Mouse (Mus musculus): ENCODE results near the gene Zfp750. TPM values are rescaled to one million over a fixed set of nuclear protein-coding genes. Genes with fewer than 3 reads are reported as not detected.

Gene Zfp750
- polyA plus RNA-seq, 1 experiment from 2014 or later: 1.3 TPM

- TF ChIP-seq CTCF (IDR thresholded peaks at IDR 0.05; ENCODE audit: low read depth): no peak
- Histone ChIP-seq H3K4me2 (ENCODE audit: low read length) (no peak overlapping the region), H3K36me3 (ENCODE audit: insufficient read depth, low read length) (0 out of 2 replicates have a peak, but pooled peaks cover 4% of the 10 kb centered on the region), H3K9ac (ENCODE audit: low read depth, low read length) (no peak overlapping the region), H3K9me3 (replicated peaks; ENCODE audit: low read length) (no peaks in the 10 kb centered on the region), H3K4me1 (replicated peaks; ENCODE audit: insufficient read depth, low read length) (0 out of 2 replicates have a peak, but pooled peaks cover 3% of the 10 kb centered on the region), H3K4me3 (replicated peaks; ENCODE audit: low read depth, low read length) (no peak overlapping the region), H3K27ac (no peak overlapping the region), H3K27me3 (ENCODE audit: insufficient read depth, low read length) (no peaks in the 10 kb centered on the region)
- WGBS: 100% methylated on average over 1 of the region's 1 CpGs
- DNase-seq (ENCODE audit: low spot score) (no peak), ATAC-seq (replicated peaks; ENCODE audit: low FRiP score, low read depth) (no peak)
Measured at GRCm38 (mm10) chr11:121557946-121558345, 38.8 kb upstream of the Zfp750 start.

DNA sequence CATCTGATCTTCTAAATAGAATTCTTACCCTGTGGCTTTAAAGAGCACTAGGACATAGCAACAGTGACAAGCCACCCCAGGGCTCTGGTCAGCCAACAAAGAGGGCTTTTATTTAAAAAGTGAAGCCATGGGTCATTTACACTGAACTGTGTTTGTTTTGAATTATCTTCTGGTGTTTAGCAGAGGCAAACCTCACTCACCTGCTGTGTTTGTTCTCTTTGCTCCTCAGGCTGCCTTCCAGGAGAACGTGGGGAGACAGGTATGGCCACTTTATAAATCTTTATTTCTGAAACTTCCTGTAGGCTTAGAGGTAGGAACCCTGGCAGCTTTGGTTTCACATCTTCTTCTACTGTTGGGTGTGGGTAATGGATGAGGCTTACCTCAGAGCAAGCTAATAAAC lies 37.6 kb upstream of the Zfp750 start:
- ATAC-seq (replicated peaks; ENCODE audit: low FRiP score, low read depth): no peak
- no peak overlapping the region for H3K27ac ChIP-seq

DNA sequence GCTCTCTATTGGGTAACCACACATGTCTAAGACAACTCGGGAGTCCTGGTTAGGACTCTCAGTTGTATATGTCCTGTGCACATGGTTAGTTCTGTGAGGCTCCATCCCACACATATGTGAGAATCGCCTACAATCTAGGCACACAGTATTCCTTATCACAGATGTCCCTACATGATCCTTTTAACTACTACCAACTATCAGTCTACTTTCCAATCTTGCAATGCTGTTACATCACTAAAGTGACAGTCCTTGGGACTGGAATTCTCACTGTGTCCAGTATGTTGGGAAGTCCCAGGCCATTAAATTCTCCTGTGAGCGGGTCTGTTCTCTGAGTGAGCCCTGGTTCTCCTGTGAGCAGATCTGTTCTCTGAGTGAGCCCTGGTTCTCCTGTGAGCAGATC lies 34.3 kb upstream of the Zfp750 start:
- no peak for ATAC-seq (replicated peaks; ENCODE audit: low FRiP score, low read depth)
- H3K9me3 ChIP-seq (replicated peaks; ENCODE audit: low read length): no peaks in the 10 kb centered on the region
- 0 out of 2 replicates have a peak, but pooled peaks cover 4% of the 10 kb centered on the region for H3K36me3 ChIP-seq (ENCODE audit: insufficient read depth, low read length)
- WGBS: 86% methylated on average over 3 of the region's 3 CpGs
- H3K4me3 ChIP-seq (replicated peaks; ENCODE audit: low read depth, low read length): no peak overlapping the region
- H3K4me2 ChIP-seq (ENCODE audit: low read length): no peak overlapping the region
- no peaks in the 10 kb centered on the region for H3K27me3 ChIP-seq (ENCODE audit: insufficient read depth, low read length)
- peaks cover 35% of the 10 kb centered on the region for H3K4me1 ChIP-seq (replicated peaks; ENCODE audit: insufficient read depth, low read length)
- H3K9ac ChIP-seq (ENCODE audit: low read depth, low read length): no peak overlapping the region
- 0 out of 2 replicates have a peak overlapping the region, but pooled peaks have one; percentile 25 for H3K27ac ChIP-seq
- DNase-seq (ENCODE audit: low spot score): no peak
- no peak for TF ChIP-seq CTCF (IDR thresholded peaks at IDR 0.05; ENCODE audit: low read depth)

More for the DNA sequence above, 37.6 kb upstream of the Zfp750 start:
- Histone ChIP-seq H3K4me1 (replicated peaks; ENCODE audit: insufficient read depth, low read length) (peaks cover 7% of the 10 kb centered on the region; the same call in 1 of the 2 replicates), H3K4me2 (ENCODE audit: low read length) (no peak overlapping the region), H3K27me3 (ENCODE audit: insufficient read depth, low read length) (no peaks in the 10 kb centered on the region), H3K36me3 (ENCODE audit: insufficient read depth, low read length) (0 out of 2 replicates have a peak, but pooled peaks cover 4% of the 10 kb centered on the region), H3K4me3 (replicated peaks; ENCODE audit: low read depth, low read length) (no peak overlapping the region), H3K9ac (ENCODE audit: low read depth, low read length) (no peak overlapping the region), H3K9me3 (replicated peaks; ENCODE audit: low read length) (no peaks in the 10 kb centered on the region)
- no peak for DNase-seq (ENCODE audit: low spot score)
- 68% methylated on average over 1 of the region's 1 CpGs for WGBS
- TF ChIP-seq CTCF (IDR thresholded peaks at IDR 0.05; ENCODE audit: low read depth): no peak

DNA sequence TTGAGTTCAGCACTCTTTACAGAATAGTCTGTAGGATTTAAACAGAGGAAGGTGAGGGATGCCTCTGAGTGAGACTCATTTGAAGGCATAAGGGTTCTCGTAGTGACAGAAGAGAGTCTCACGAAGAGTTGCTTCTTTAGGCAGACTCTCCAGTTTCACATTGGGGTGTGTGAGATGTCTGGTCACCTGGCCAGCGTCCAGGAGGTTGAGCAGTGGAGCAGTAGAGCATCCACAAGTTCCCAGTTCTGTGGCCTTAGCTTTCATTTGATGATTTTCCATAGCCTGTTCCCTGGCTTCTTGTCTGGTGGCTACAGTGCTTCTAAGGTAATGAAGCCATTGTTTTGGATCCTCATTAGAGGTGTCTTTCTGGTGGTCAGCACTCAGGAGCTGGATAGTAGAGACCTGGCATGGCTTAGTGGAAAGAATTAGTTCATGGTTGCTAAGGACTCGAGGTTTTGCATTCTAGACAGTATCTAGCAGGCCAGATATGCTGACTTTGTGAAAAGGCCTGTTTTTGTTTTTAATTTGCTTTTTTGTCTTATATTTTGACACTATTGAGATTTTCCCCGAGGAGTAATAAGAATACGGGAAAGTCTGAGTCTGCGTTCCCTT lies 33.8 kb upstream of the Zfp750 start:
- no peak for TF ChIP-seq CTCF (IDR thresholded peaks at IDR 0.05; ENCODE audit: low read depth)
- 0 out of 2 replicates have a peak, but pooled peaks cover 3% of the 10 kb centered on the region for H3K36me3 ChIP-seq (ENCODE audit: insufficient read depth, low read length)
- ATAC-seq (replicated peaks; ENCODE audit: low FRiP score, low read depth): no peak
- H3K9me3 ChIP-seq (replicated peaks; ENCODE audit: low read length): no peaks in the 10 kb centered on the region
- no peak overlapping the region for H3K9ac ChIP-seq (ENCODE audit: low read depth, low read length)
- WGBS: 73% methylated on average over 7 of the region's 7 CpGs
- H3K27ac ChIP-seq: peak overlapping the region; percentile 25; the same call in 1 of the 2 replicates
- H3K4me1 ChIP-seq (replicated peaks; ENCODE audit: insufficient read depth, low read length): peaks cover 35% of the 10 kb centered on the region
- H3K27me3 ChIP-seq (ENCODE audit: insufficient read depth, low read length): no peaks in the 10 kb centered on the region
- no peak for DNase-seq (ENCODE audit: low spot score)
- H3K4me3 ChIP-seq (replicated peaks; ENCODE audit: low read depth, low read length): no peak overlapping the region
- H3K4me2 ChIP-seq (ENCODE audit: low read length): no peak overlapping the region

GRCm38 (mm10) chr11:121552167-121552566 lies 33.0 kb upstream of the Zfp750 start:
- Histone ChIP-seq H3K36me3 (ENCODE audit: insufficient read depth, low read length) (no peaks in the 10 kb centered on the region), H3K9ac (ENCODE audit: low read depth, low read length) (no peak overlapping the region), H3K27ac (peak overlapping the region; percentile 36; the same call in 1 of the 2 replicates), H3K27me3 (ENCODE audit: insufficient read depth, low read length) (no peaks in the 10 kb centered on the region), H3K9me3 (replicated peaks; ENCODE audit: low read length) (no peaks in the 10 kb centered on the region), H3K4me3 (replicated peaks; ENCODE audit: low read depth, low read length) (no peak overlapping the region), H3K4me1 (replicated peaks; ENCODE audit: insufficient read depth, low read length) (peaks cover 35% of the 10 kb centered on the region), H3K4me2 (ENCODE audit: low read length) (no peak overlapping the region)
- no peak for TF ChIP-seq CTCF (IDR thresholded peaks at IDR 0.05; ENCODE audit: low read depth)
- DNase-seq (ENCODE audit: low spot score) (peak; percentile 86), ATAC-seq (replicated peaks; ENCODE audit: low FRiP score, low read depth) (peak; percentile 50; the same call in 1 of the 2 replicates)
- 60% methylated on average over 4 of the region's 4 CpGs for WGBS

GRCm38 (mm10) chr11:121551206-121551799 lies 32.2 kb upstream of the Zfp750 start:
- DNase-seq (ENCODE audit: low spot score) (no peak), ATAC-seq (replicated peaks; ENCODE audit: low FRiP score, low read depth) (no peak)
- TF ChIP-seq CTCF (IDR thresholded peaks at IDR 0.05; ENCODE audit: low read depth): no peak
- 73% methylated on average over 5 of the region's 5 CpGs for WGBS
- Histone ChIP-seq H3K9ac (ENCODE audit: low read depth, low read length) (no peak overlapping the region), H3K4me1 (replicated peaks; ENCODE audit: insufficient read depth, low read length) (peaks cover 35% of the 10 kb centered on the region), H3K9me3 (replicated peaks; ENCODE audit: low read length) (no peaks in the 10 kb centered on the region), H3K4me2 (ENCODE audit: low read length) (no peak overlapping the region), H3K27me3 (ENCODE audit: insufficient read depth, low read length) (no peaks in the 10 kb centered on the region), H3K27ac (peak overlapping the region; percentile 70; the same call in 1 of the 2 replicates), H3K36me3 (ENCODE audit: insufficient read depth, low read length) (no peaks in the 10 kb centered on the region), H3K4me3 (replicated peaks; ENCODE audit: low read depth, low read length) (no peak overlapping the region)
